Mouse (Mus musculus): ENCODE measurements around the gene Pnmal1.

- TF ChIP-seq CTCF (IDR thresholded peaks at IDR 0.05; ENCODE audit: low read depth), result no peak
- TF ChIP-seq EP300 (IDR thresholded peaks at IDR 0.05; ENCODE audit: low read depth), result no peak
Measured at GRCm38 (mm10) chr7:16982859-16983568, 23.5 kb downstream of the Pnmal1 start, which contains the start of gene Gm42372.
